Mouse (Mus musculus) inflammation-experienced regulatory T-cells, adult 6 months (primary cell): ENCODE measurements around the gene Myh7. TPM values are rescaled to one million over a fixed set of nuclear protein-coding genes. Genes with fewer than 3 reads are reported as not detected.
"Not testable (repeated sequence)": the region's sequence is repeated elsewhere in the genome, so short reads cannot be mapped to it uniquely, and the experiment has no call there.

ENCODE experiments used
- ATAC-seq: one replicate; pipeline ENCODE4 v1.8.0; 2017
- polyA plus RNA-seq, 3 experiments: library from polyadenylated mRNA; unstranded; fragments of 100-300 nt; shearing (Covaris generic); gene quantifications; one replicate each; pipeline ENCODE4 v1.2.1; 2017

Myh7 gene
- polyA plus RNA-seq: not detected

- no peak for ATAC-seq
Measured at GRCm38 (mm10) chr14:54994136-54994868, at the start of gene Myh7. Gene Myh7 (minus strand): TSS chr14:54994626.

DNA sequence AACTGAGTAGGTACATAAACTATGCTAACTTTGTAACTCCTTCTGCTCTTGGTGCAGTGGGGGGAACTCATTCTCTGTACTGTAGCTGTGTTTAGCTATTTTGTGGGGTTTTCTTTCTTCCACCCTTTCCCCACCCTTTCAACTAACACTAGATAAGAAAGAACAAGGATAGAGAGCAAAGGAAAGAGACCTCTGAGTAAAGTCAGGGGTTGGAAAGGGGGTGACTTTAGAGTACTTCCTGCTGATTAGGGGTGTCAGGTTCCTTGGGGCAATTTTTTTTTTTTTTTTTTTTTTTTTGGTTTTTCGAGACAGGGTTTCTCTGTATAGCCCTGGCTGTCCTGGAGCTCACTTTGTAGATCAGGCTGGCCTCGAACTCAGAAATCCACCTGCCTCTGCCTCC, 49.3 kb upstream of the Myh7 start:
- not testable (repeated sequence) for ATAC-seq

- ATAC-seq: no peak
Measured at GRCm38 (mm10) chr14:55032695-55033225, 38.3 kb upstream of the Myh7 start.

- no peak for ATAC-seq
Measured at GRCm38 (mm10) chr14:55029034-55029698, 34.7 kb upstream of the Myh7 start.

DNA sequence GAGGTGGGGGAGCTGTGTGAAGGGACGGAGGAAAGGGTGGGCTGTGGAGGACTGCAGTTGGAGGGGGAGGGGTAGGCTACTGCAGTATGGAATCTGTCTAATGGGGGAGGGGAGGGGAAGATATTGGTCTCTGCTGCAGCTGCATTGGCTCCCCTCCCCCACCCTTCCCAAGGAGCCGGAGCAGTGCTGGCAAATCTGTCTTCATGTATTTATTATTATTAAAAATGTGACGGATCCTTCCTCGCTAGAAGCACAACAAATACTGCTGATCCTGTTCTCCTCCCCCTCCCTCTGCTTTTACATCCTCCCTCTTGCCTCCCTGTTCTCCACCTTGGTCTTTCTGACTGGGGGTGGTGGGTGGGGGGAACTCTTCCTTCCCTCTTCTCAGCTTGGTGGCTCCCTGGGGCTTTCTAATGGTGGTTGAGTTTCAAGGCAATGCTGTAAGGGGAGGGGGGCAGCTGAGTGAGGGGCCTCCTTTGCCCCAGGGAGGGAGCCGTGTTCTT, 34.0 kb upstream of the Myh7 start:
- ATAC-seq: no peak

DNA sequence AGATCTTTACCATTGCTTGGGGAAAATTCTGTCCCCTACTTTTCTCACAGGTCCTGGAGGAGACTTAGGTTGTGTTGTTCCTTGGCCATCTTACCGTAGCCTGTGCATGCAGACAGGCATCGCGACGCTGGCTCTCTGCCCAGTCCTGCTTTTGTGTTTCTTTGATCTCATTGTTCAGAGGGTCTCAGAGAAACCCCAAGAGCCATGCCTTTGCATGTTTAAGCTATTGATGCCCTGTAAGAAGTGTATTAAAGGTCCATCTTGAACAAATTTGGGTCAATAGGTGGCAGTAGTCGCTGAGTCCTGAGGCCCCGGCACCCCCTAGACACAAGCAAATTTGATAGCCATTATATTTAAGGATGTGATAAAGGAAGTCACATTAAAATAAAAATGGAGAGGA, 33.2 kb upstream of the Myh7 start:
- no peak for ATAC-seq

- no peak for ATAC-seq
Measured at GRCm38 (mm10) chr14:55027251-55027650, 32.8 kb upstream of the Myh7 start.

DNA sequence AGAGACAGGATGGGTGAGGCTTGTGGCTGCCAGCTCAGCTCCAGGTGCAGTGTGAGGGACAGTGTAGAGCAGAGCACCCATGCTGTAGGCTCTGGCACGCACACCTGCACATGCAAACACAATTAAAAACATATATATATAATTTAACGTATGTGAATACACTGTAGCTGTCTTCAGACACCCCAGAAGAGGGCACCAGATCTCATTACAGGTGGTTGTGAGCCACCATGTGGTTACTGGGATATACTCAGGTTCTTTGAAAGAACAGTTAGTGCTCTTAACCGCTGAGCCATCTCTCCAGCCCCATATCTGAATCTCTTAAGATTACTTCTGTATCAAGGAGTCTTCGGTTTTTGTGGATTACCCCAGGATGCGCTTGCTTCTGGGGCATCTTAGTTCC, 31.1 kb upstream of the Myh7 start:
- no peak for ATAC-seq

GRCm38 (mm10) chr14:55024236-55024635, 29.8 kb upstream of the Myh7 start:
- ATAC-seq: no peak

DNA sequence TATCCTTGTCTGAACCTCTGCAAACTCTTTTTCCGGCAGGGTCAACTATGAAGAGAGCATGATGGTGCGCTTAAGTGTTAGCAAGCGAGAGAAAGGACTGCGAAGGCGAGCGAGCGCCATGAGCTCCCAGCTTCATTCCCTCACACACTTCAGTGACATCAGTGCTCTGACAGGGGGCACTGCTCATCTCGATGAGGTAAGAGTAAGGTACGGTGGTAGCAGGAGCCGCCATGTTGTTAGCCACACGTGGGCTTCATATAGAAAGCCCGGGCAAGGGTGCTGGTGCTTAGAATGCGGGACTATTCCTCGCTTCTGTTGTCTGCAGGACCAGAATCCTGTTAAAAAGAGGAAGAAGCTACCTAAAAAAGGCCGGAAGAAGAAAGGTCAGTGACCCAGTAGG, 28.6 kb upstream of the Myh7 start:
- no peak for ATAC-seq

DNA sequence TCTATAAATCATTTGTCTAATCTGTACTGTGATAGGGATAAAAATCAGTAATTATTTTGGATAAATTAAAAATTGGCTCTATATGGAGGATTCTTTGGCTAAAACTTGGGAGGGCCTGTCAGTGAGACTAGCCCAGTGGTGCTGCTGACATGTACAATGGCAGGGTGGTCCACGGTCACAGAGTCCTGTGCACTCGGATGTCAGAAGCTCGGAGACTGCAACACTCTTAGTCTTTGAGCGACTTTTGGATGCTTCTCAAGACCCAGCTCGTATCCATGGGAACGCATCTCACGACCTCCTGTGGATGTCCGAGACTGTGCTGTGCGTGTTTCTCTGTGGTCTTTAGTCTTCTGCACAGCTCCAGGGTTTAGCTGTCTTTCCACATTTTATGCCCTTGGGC, 26.0 kb upstream of the Myh7 start:
- no peak for ATAC-seq

DNA sequence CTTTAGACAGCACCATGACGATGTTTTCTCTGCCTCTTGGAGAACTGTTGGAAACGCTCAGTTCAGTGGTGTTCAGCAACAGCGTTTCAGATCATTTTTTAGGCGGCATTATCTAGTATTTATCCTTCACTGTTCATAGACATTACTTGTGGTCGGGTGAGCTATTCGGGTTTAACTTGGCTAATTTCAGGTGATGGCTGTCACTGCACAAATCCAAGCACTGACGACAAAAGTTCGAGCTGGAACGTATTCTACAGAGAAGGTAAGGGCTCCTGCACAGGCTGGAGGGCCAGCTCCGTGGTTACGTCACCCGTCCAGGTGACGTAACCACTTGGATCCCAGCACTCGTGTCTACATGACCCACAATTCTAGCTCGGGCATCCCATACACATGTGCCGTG, 22.4 kb upstream of the Myh7 start:
- no peak for ATAC-seq

- ATAC-seq: no peak
Measured at GRCm38 (mm10) chr14:55015767-55016111, 21.3 kb upstream of the Myh7 start.

DNA sequence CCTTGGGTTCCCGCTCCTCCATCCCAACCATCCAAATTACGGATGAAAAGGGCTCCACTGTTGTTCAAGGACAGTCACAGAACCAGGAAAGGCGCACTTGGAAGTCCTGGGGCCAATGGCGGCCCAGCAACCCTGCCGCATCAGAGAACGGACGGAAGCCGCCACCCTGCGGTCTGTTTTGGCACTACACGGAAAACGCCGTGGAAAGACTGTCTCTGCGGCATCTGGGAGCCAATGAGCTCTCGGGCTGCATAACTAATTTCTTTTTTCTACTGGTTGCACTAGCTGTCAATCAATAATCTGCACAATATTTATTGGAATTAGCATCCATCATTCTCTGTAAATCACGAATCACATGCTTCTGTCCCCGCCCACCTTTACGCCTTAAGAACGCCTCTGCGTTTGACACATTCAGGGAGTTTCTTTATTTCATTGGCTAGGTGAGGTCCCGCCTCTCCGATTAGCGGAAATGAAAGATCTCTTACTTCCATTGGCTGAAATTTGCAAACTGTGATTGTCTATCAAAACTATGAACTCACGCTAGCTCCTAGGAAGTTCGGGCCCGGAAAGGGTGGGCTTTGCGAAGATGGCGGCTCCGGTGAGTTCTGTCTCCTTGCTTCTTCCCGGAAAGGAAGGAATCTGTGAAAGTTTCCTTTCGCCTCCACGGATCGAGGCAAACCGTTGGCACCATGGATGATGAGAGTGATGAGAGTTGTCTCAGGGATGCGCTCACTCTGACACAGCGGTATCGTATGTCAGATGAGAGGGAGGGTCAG, 20.8 kb upstream of the Myh7 start, which contains the start of gene Ngdn:
TSS of gene Ngdn (plus strand) at position 464 of the 776 bp plus-strand sequence.
- peak; percentile 92 for ATAC-seq

DNA sequence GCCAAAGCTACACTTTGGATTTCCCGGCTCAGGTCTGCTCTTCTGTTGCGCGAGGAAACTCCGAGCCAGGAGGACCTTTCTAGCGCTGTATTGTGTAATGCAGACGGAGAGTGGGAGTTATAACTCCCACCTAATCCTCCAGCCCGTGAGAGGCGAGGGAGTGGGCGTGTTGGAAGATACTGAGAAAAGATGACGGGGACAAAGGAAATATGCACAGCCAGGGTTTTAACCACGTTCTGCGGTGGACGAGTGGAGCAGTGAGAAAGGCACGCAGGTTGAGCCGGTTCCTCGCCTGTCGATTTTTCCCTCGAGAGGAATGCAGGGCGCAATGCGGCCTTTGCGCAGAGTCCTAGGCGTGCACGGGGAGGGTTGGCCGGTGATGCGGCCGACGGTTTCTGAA, 20.2 kb upstream of the Myh7 start:
- peak; percentile 6 for ATAC-seq

DNA sequence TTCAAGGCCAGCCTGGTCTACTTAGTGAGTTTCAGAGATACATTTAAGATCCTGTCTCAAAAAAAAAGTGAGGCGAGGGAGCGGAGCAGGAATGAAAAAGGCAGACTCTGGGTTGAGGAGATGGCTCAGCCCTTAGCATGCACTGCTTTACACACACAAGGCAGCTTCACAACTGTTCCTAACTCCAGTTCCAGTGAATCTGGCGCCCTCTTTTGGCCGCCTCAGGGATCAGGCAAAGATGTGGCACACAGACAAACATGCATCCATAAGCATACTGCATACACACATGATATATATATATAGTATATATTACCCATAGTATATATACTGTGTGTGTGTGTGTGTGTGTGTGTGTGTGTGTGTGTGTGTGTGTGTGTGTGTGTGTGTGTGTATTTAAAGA, 16.7 kb upstream of the Myh7 start:
- no peak for ATAC-seq

DNA sequence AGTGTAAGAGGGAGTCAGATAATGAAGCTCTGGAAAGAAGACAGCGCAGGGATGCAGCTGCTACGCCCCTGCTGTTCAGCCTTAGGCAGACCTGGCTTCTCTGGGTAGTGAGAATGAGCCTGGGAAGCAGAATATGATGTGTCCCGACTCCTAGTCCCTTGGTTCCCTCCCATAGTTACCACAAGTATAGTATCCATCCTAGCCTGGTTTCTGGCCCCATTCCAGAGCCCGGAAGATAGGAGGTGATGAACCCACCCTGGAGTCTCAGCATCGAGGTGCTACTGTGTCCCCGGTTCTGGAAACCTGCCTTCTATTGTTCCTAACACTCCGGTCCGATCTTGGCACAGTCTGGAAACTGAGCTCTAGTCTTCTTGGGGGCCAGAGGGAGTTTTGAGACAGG, 14.0 kb upstream of the Myh7 start:
- no peak for ATAC-seq

DNA sequence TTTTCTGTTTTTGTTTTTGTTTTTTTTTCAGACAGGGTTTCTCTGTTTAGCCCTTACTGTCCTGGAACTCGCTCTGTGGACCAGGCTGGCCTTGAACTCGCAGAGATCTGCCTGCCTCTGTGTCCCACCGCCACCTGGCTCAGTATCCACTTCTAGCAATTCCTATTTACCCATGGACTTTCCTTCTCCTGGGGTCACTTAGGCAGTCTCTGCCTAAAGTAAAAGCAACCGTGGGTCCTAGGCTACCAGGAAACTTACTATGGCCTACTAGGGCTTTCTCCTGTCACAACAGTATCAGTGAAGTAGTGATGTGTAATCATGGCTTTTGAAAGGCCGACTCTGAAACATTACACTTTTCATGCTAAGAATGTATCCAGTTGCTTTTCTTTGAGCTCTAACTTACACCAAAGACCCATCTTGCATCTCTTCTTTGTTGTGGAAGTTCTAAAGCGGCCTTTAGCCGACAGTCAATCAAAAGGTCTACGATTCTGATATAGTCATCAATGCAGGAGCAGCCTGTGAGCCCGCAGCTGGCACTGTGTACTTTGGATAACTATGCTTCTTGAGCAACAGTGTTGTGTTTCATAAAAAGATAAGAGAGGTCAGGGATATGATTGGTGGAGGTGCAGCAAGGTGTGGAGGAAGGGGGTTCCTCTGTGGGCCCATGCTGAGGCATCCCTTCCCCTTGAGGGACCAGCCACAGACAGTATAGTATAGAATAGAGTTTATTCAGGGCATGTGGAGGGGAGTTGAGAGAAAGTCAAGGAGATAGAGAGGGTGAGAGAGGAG, 12.9 kb upstream of the Myh7 start:
- no peak for ATAC-seq

GRCm38 (mm10) chr14:55006541-55006940, 12.1 kb upstream of the Myh7 start:
- no peak for ATAC-seq

DNA sequence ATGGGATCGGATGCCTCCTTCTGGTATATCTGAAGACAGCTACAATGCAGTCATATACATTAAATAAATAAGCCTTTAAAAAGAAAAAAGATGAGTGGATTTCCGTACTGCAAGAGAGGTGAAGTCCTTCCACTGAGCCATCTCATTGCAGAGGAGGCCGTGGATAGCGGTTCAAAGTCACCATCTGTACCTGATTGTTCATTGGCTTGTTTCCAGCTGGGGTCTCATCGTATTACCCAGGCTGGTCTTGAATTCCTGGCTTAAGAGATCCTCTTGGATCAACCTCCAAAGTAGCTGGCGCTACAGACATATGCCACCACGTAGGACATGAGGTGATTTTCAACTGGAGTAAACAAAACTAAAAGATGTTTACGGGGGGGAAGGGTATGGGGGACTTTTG, 11.5 kb upstream of the Myh7 start:
- ATAC-seq: no peak

- ATAC-seq: no peak
Measured at GRCm38 (mm10) chr14:55005506-55005905, 11.1 kb upstream of the Myh7 start.
